Mouse (Mus musculus): ENCODE measurements at regions not wholly inside any gene's neighbourhood (a gene's known extent, or its start where the extent isn't known, plus 50 kb on each side); places are given as distances from the start of the nearest gene placed in this dataset.

DNA sequence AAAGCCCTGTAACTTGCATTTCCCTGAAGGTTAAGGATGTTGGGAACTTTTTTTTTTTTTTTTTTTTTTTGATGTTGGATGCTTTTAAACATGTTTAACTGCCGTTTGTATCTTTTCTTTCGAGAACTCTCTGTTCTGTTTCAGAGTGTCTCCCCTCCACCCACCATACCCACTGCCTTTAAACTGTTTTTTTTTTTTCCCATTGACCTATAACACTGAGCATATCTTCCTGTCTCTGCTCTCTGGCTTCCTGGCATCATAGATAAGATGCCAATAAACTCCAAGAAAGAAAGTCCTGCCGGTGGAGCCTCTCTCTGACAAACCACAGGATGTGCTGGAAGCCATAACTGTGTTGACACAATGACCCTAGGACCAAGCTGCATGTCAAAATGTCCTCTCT, 128.6 kb downstream of the Pdgfra start:
- no peak for DNase-seq
- H3K4me1 ChIP-seq (ENCODE audit: control insufficient read depth, insufficient read depth, low read length), result no peaks in the 10 kb centered on the region
- H3K27me3 ChIP-seq (ENCODE audit: control insufficient read depth, insufficient read depth, low read length), result no peaks in the 10 kb centered on the region; the same call in 1 of the 2 replicates
- intact Hi-C loops (cut with DNase I), result no loop called here
- no peak overlapping the region for H3K4me3 ChIP-seq
- no peak overlapping the region for H3K9ac ChIP-seq (ENCODE audit: low read depth, low read length)
- TF ChIP-seq CTCF (IDR thresholded peaks at IDR 0.05) (no peak), EP300 (IDR thresholded peaks at IDR 0.05; ENCODE audit: insufficient read depth, low read depth, low read length) (no peak), POLR2A (IDR thresholded peaks at IDR 0.05; ENCODE audit: insufficient read depth, low read depth, low read length) (no peak)
- no peaks in the 10 kb centered on the region for H3K79me2 ChIP-seq (replicated peaks; ENCODE audit: control insufficient read depth, insufficient read depth, low read length)
- H3K36me3 ChIP-seq (ENCODE audit: control insufficient read depth, insufficient read depth, low read length), result no peaks in the 10 kb centered on the region
- no peak overlapping the region for H3K27ac ChIP-seq
- WGBS, result 30% methylated on average over 3 of the region's 3 CpGs

DNA sequence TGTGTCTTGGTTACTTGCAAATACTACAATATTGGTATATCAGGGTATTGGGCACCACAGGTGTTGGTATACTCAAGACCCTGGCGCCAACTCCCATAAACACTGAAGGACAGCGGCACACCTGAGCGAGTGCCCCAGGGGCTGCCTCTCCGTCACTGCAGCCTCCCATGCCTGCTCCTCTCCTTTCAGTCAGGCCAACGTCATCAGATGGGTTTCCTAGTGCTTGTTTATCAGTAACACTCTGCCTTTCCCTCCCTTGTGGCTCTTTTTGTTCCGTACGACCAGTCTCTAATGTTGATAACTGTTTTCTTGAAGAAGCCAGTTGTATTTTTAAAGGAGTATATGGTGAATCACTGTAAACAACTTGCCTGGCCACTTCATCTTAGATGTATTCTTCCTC, 129.4 kb downstream of the Pdgfra start:
- H3K79me2 ChIP-seq (replicated peaks; ENCODE audit: control insufficient read depth, insufficient read depth, low read length), result no peaks in the 10 kb centered on the region
- WGBS, result 79% methylated on average over 7 of the region's 7 CpGs

DNA sequence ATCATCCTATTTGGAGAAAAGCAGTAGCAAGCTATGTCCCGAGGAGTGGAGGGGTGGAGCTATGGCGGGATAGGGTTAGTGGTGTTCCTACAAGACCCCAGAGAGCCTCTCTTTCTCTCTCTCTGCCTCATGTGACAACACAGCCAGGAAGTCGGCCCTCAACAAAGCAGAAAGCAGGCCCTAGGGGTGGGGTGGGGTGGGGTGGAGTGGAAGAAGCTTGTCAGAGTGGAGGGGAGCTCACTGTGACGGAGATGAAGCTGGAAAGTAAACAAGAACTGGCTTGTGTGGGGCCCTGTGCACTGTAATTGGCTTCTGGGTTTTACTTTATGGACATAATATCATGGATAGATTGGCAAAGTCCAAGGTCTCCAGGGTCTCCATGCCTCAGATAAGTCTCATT, 130.5 kb downstream of the Pdgfra start:
- H3K4me1 ChIP-seq (ENCODE audit: control insufficient read depth, insufficient read depth, low read length), result no peaks in the 10 kb centered on the region
- no peaks in the 10 kb centered on the region for H3K36me3 ChIP-seq (ENCODE audit: control insufficient read depth, insufficient read depth, low read length)
- H3K4me3 ChIP-seq, result no peak overlapping the region
- no peaks in the 10 kb centered on the region for H3K79me2 ChIP-seq (replicated peaks; ENCODE audit: control insufficient read depth, insufficient read depth, low read length)
- DNase-seq, result no peak
- intact Hi-C loops (cut with DNase I), result no loop called here
- 50% methylated on average over 4 of the region's 4 CpGs for WGBS
- H3K27ac ChIP-seq, result no peak overlapping the region
- no peaks in the 10 kb centered on the region; the same call in 1 of the 2 replicates for H3K27me3 ChIP-seq (ENCODE audit: control insufficient read depth, insufficient read depth, low read length)
- H3K9ac ChIP-seq (ENCODE audit: low read depth, low read length), result no peak overlapping the region
- no peak for TF ChIP-seq EP300 (IDR thresholded peaks at IDR 0.05; ENCODE audit: insufficient read depth, low read depth, low read length)
- TF ChIP-seq POLR2A (IDR thresholded peaks at IDR 0.05; ENCODE audit: insufficient read depth, low read depth, low read length), result no peak
- no peak for TF ChIP-seq CTCF (IDR thresholded peaks at IDR 0.05)

More for the DNA sequence above, 129.4 kb downstream of the Pdgfra start:
- no peak overlapping the region for H3K27ac ChIP-seq
- H3K27me3 ChIP-seq (ENCODE audit: control insufficient read depth, insufficient read depth, low read length), result no peaks in the 10 kb centered on the region; the same call in 1 of the 2 replicates
- H3K36me3 ChIP-seq (ENCODE audit: control insufficient read depth, insufficient read depth, low read length), result no peaks in the 10 kb centered on the region
- no peaks in the 10 kb centered on the region for H3K4me1 ChIP-seq (ENCODE audit: control insufficient read depth, insufficient read depth, low read length)
- H3K4me3 ChIP-seq, result no peak overlapping the region
- no peak for DNase-seq
- TF ChIP-seq CTCF (IDR thresholded peaks at IDR 0.05) (no peak), EP300 (IDR thresholded peaks at IDR 0.05; ENCODE audit: insufficient read depth, low read depth, low read length) (no peak), POLR2A (IDR thresholded peaks at IDR 0.05; ENCODE audit: insufficient read depth, low read depth, low read length) (no peak)
- H3K9ac ChIP-seq (ENCODE audit: low read depth, low read length), result no peak overlapping the region
- intact Hi-C loops (cut with DNase I), result no loop called here

DNA sequence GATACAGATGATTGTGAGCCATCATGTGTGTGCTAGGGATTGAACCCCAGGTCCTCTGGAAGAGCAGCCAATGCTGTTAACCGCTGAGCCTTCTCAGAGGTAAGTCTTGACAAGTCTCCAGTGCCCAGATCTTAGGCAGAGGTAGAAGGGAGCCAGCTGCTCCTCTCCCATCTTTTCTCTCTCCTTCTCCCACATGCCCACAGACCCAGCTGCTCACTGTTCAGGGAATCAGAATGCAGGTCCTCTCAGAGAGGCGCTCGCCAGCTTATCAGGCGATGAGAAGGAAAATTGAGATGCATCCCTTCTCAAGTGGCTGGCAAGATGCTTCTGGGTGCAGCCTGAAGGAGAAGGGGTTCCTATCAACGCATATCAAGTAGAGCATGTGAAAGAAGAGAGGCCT, 131.7 kb downstream of the Pdgfra start:
- TF ChIP-seq CTCF (IDR thresholded peaks at IDR 0.05), result no peak
- TF ChIP-seq EP300 (IDR thresholded peaks at IDR 0.05; ENCODE audit: insufficient read depth, low read depth, low read length), result no peak
- TF ChIP-seq POLR2A (IDR thresholded peaks at IDR 0.05; ENCODE audit: insufficient read depth, low read depth, low read length), result no peak
- intact Hi-C loops (cut with DNase I), result no loop called here
- no peak overlapping the region for H3K9ac ChIP-seq (ENCODE audit: low read depth, low read length)
- H3K27ac ChIP-seq, result no peak overlapping the region
- no peaks in the 10 kb centered on the region for H3K4me1 ChIP-seq (ENCODE audit: control insufficient read depth, insufficient read depth, low read length)
- no peaks in the 10 kb centered on the region for H3K36me3 ChIP-seq (ENCODE audit: control insufficient read depth, insufficient read depth, low read length)
- WGBS, result 58% methylated on average over 5 of the region's 5 CpGs
- H3K27me3 ChIP-seq (ENCODE audit: control insufficient read depth, insufficient read depth, low read length), result no peaks in the 10 kb centered on the region; the same call in 1 of the 2 replicates
- no peaks in the 10 kb centered on the region for H3K79me2 ChIP-seq (replicated peaks; ENCODE audit: control insufficient read depth, insufficient read depth, low read length)
- DNase-seq, result no peak
- no peak overlapping the region for H3K4me3 ChIP-seq

DNA sequence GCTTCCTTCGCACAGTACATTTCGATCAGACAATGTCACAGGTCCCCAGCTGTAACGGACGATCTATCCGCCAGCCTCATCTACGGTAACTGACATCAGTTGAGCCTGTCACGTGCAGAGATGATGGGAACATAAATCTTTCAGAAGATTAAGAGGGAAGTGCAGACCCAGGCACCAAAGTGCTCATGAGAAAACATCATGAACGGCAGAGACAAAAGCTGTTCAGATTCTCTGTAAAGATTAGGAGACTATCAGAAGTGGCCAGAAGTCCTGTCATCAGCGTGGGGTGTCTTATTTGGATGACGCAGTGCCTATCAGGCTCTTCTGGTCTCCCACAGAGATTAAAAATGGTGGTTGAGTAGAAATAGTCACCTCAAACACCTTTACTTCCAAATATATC, 133.9 kb downstream of the Pdgfra start:
- DNase-seq, result no peak
- TF ChIP-seq POLR2A (IDR thresholded peaks at IDR 0.05; ENCODE audit: insufficient read depth, low read depth, low read length) (no peak), CTCF (IDR thresholded peaks at IDR 0.05) (no peak), EP300 (IDR thresholded peaks at IDR 0.05; ENCODE audit: insufficient read depth, low read depth, low read length) (no peak)
- 55% methylated on average over 10 of the region's 10 CpGs for WGBS
- no peaks in the 10 kb centered on the region for H3K36me3 ChIP-seq (ENCODE audit: control insufficient read depth, insufficient read depth, low read length)
- H3K4me1 ChIP-seq (ENCODE audit: control insufficient read depth, insufficient read depth, low read length), result no peaks in the 10 kb centered on the region
- no peak overlapping the region for H3K27ac ChIP-seq
- no peak overlapping the region for H3K9ac ChIP-seq (ENCODE audit: low read depth, low read length)
- intact Hi-C loops (cut with DNase I), result no loop called here
- H3K27me3 ChIP-seq (ENCODE audit: control insufficient read depth, insufficient read depth, low read length), result no peaks in the 10 kb centered on the region; the same call in 1 of the 2 replicates
- no peaks in the 10 kb centered on the region for H3K79me2 ChIP-seq (replicated peaks; ENCODE audit: control insufficient read depth, insufficient read depth, low read length)
- no peak overlapping the region for H3K4me3 ChIP-seq

DNA sequence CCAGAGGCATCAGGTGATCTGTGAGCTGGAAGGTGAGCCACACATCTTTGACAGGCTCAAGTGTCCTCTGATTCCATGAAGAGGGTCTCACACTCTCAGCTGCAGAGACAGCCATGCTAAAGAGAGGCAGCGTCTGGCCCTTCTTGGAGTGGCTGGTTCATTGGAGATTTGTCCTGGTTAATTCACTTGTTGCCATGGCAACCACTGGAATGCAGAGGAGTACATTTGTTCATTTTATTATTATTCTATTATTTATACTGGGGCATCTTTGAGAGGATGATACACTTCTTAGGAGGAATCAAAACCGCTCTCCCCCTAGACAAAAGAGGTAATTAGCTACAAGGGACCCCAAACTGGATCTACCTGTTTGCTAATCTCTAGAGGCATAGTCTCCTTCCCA, 143.6 kb downstream of the Pdgfra start:
- DNase-seq, result no peak
- Histone ChIP-seq H3K27me3 (ENCODE audit: control insufficient read depth, insufficient read depth, low read length) (no peaks in the 10 kb centered on the region), H3K79me2 (replicated peaks; ENCODE audit: control insufficient read depth, insufficient read depth, low read length) (no peaks in the 10 kb centered on the region), H3K36me3 (ENCODE audit: control insufficient read depth, insufficient read depth, low read length) (no peaks in the 10 kb centered on the region), H3K4me1 (ENCODE audit: control insufficient read depth, insufficient read depth, low read length) (no peaks in the 10 kb centered on the region), H3K27ac (no peak overlapping the region), H3K4me3 (no peak overlapping the region), H3K9ac (ENCODE audit: low read depth, low read length) (no peak overlapping the region)
- TF ChIP-seq EP300 (IDR thresholded peaks at IDR 0.05; ENCODE audit: insufficient read depth, low read depth, low read length) (no peak), CTCF (IDR thresholded peaks at IDR 0.05) (no peak), POLR2A (IDR thresholded peaks at IDR 0.05; ENCODE audit: insufficient read depth, low read depth, low read length) (no peak)
- intact Hi-C loops (cut with DNase I), result no loop called here
- WGBS, result 83% methylated on average over 2 of the region's 2 CpGs

Measured in heart, adult 2 months (tissue).